Mouse (Mus musculus): ENCODE measurements around the gene Nup205. TPM values are rescaled to one million over a fixed set of nuclear protein-coding genes. Genes with fewer than 3 reads are reported as not detected.

Gene Nup205
- polyA plus RNA-seq, 1 experiment from 2014 or later: 40.4 TPM

GRCm38 (mm10) chr6:35294964-35295363 lies 117.7 kb downstream of the Nup205 start:
- no peak overlapping the region for H3K9ac ChIP-seq (ENCODE audit: low read length)
- no peaks in the 10 kb centered on the region for H3K27me3 ChIP-seq (ENCODE audit: control insufficient read depth, insufficient read depth, low read depth, low read length)
- H3K36me3 ChIP-seq (ENCODE audit: control insufficient read depth, insufficient read depth, low read length): no peaks in the 10 kb centered on the region
- H3K4me3 ChIP-seq (ENCODE audit: low read length): no peak overlapping the region
- no peaks in the 10 kb centered on the region for H3K4me1 ChIP-seq (replicated peaks; ENCODE audit: control insufficient read depth, insufficient read depth, low read length)
- no peak for ATAC-seq (ENCODE audit: low read depth)
- H3K27ac ChIP-seq (ENCODE audit: low read length): no peak overlapping the region
- 77% methylated on average over 2 of the region's 2 CpGs for WGBS
- H3K4me2 ChIP-seq (ENCODE audit: low read depth, low read length): no peak overlapping the region
- 0 out of 2 replicates have a peak, but pooled peaks cover 3% of the 10 kb centered on the region for H3K9me3 ChIP-seq (ENCODE audit: control insufficient read depth, low read length)

- Histone ChIP-seq H3K9me3 (ENCODE audit: control insufficient read depth, low read length) (0 out of 2 replicates have a peak, but pooled peaks cover 3% of the 10 kb centered on the region), H3K4me1 (replicated peaks; ENCODE audit: control insufficient read depth, insufficient read depth, low read length) (no peaks in the 10 kb centered on the region), H3K36me3 (ENCODE audit: control insufficient read depth, insufficient read depth, low read length) (no peaks in the 10 kb centered on the region), H3K27ac (ENCODE audit: low read length) (no peak overlapping the region), H3K4me3 (ENCODE audit: low read length) (no peak overlapping the region), H3K27me3 (ENCODE audit: control insufficient read depth, insufficient read depth, low read depth, low read length) (no peaks in the 10 kb centered on the region), H3K4me2 (ENCODE audit: low read depth, low read length) (no peak overlapping the region), H3K9ac (ENCODE audit: low read length) (no peak overlapping the region)
- no peak for ATAC-seq (ENCODE audit: low read depth)
- 28% methylated on average over 2 of the region's 2 CpGs for WGBS
Measured at GRCm38 (mm10) chr6:35297001-35297400, 119.8 kb downstream of the Nup205 start.

Other genes starting within 250 kb of the Nup205 start
- gene Slc23a4, start 189.0 kb upstream of the Nup205 start, polyA plus RNA-seq (2015; fragmentation: Nextera tagmentation; extraction: Ambion mirVana): 0.70 and 0.80 TPM in 2 replicates
- gene Cnot4, start 43.7 kb upstream of the Nup205 start, polyA plus RNA-seq (2015; fragmentation: Nextera tagmentation; extraction: Ambion mirVana): 28.1 and 28.7 TPM in 2 replicates
- 0.11 and 0.35 TPM in 2 replicates for gene Slc13a4, start 130.7 kb downstream of the Nup205 start, polyA plus RNA-seq (2015; fragmentation: Nextera tagmentation; extraction: Ambion mirVana)
- gene Fam180a, start 148.7 kb downstream of the Nup205 start, polyA plus RNA-seq (2015; fragmentation: Nextera tagmentation; extraction: Ambion mirVana): 1.6 and 2.3 TPM in 2 replicates